Mouse (Mus musculus) lung, embryonic 14.5 days (tissue): ENCODE measurements at regions not wholly inside any gene's neighbourhood (a gene's known extent, or its start where the extent isn't known, plus 50 kb on each side); places are given as distances from the start of the nearest gene placed in this dataset.

Experiments
- ATAC-seq: fragments of 200-750 bp; cut with Nextera tagmentation; 2 replicates; pipeline ENCODE4 v1.8.0; 2017; ENCODE audit warnings: mild to moderate bottlenecking, moderate TSS enrichment, moderate library complexity; ENCODE audit not compliant: insufficient read depth
- DNase-seq: peaks from one replicate; pipeline ENCODE4 v3.0.0-alpha.2; 2015
- H3K27ac ChIP-seq: fragments of 300-500 bp; sonication (generic); 2 replicates; pipeline ENCODE4 v1.5.1; 2014; ENCODE audit warnings: low read depth, mild to moderate bottlenecking, moderate library complexity
- H3K27me3 ChIP-seq: fragments of 300-500 bp; sonication (generic); 2 replicates; pipeline ENCODE4 v1.6.1; 2014; ENCODE audit warnings: low read length, control low read depth; ENCODE audit not compliant: insufficient read depth
- H3K36me3 ChIP-seq: fragments of 300-500 bp; sonication (generic); 2 replicates; pipeline ENCODE4 v1.6.1; 2014; ENCODE audit warnings: control low read depth; ENCODE audit not compliant: insufficient read depth
- H3K4me1 ChIP-seq: fragments of 300-500 bp; sonication (generic); 2 replicates; pipeline ENCODE4 v1.6.1; 2014; ENCODE audit warnings: antibody characterized with exemption, control low read depth; ENCODE audit not compliant: insufficient read depth
- H3K4me2 ChIP-seq: fragments of 300-500 bp; sonication (generic); 2 replicates; pipeline ENCODE4 v1.6.1; 2014; ENCODE audit warnings: mild to moderate bottlenecking
- H3K4me3 ChIP-seq: fragments of 300-500 bp; sonication (generic); 2 replicates; pipeline ENCODE4 v1.5.1; 2014; ENCODE audit warnings: low read depth, low read length
- H3K9ac ChIP-seq: fragments of 300-500 bp; sonication (generic); 2 replicates; pipeline ENCODE4 v1.6.1; 2014
- H3K9me3 ChIP-seq: fragments of 300-500 bp; sonication (generic); 2 replicates; pipeline ENCODE4 v1.6.1; 2016; ENCODE audit warnings: low read depth, low read length, control low read depth
- CTCF ChIP-seq: IDR thresholded peaks from 2 replicates; pipeline ENCODE4 v1.5.1; 2016; ENCODE audit warnings: antibody characterized with exemption, low read depth
- WGBS: fragments of 180-500 bp; shearing (Covaris S2); extraction: QIAGEN DNeasy Blood & Tissue Kit; methylation state at CpG from one replicate; pipeline ENCODE4 v1.1.7; 2014; 5-methylcytosine and 5-hydroxymethylcytosine counted together

- Histone ChIP-seq H3K4me3 (no peak overlapping the region), H3K27ac (no peak overlapping the region), H3K36me3 (no peaks in the 10 kb centered on the region), H3K9me3 (no peaks in the 10 kb centered on the region), H3K9ac (no peak overlapping the region), H3K4me2 (no peak overlapping the region), H3K27me3 (no peaks in the 10 kb centered on the region), H3K4me1 (peaks cover 7% of the 10 kb centered on the region)
- TF ChIP-seq CTCF = no peak
- ATAC-seq = peak; percentile 17; the same call in 1 of the 2 replicates
- DNase-seq = peak; percentile 83
- WGBS = 40% methylated on average over 2 of the region's 2 CpGs
These were observed 84.2 kb downstream of the Ddx1 start for GRCm38 (mm10) chr12:13164791-13165190.

DNA sequence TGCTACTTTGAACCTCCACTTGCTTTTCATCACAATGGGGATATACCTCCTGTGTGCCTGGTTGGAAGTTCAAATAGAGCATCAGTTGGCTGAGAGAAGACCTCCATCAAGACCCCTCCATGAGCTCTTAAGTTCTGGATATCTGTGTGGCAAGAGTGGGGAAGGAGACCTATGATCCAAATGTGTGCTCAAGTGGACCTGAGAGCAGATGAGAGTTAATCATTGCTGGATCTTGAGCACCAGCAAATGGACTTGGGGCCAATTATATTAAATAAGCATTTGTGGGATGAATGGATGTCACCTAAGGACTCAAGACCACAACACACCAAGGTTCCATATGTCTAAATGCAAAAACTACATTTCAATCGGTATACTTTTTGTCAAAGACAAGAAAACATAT, 88.0 kb downstream of the Ddx1 start:
- 78% methylated on average over 1 of the region's 1 CpGs for WGBS
- Histone ChIP-seq H3K27ac (no peak overlapping the region), H3K27me3 (no peaks in the 10 kb centered on the region), H3K4me1 (peaks cover 7% of the 10 kb centered on the region), H3K9ac (no peak overlapping the region), H3K4me3 (no peak overlapping the region), H3K4me2 (no peak overlapping the region), H3K9me3 (no peaks in the 10 kb centered on the region), H3K36me3 (no peaks in the 10 kb centered on the region)
- DNase-seq (no peak), ATAC-seq (no peak)
- TF ChIP-seq CTCF = no peak

GRCm38 (mm10) chr12:13159346-13160055, 89.5 kb downstream of the Ddx1 start:
- Histone ChIP-seq H3K27ac (no peak overlapping the region), H3K9me3 (no peaks in the 10 kb centered on the region), H3K36me3 (no peaks in the 10 kb centered on the region), H3K4me2 (no peak overlapping the region), H3K27me3 (no peaks in the 10 kb centered on the region), H3K9ac (no peak overlapping the region), H3K4me1 (no peaks in the 10 kb centered on the region; the same call in 1 of the 2 replicates), H3K4me3 (no peak overlapping the region)
- no peak for TF ChIP-seq CTCF
- ATAC-seq (no peak), DNase-seq (no peak)

DNA sequence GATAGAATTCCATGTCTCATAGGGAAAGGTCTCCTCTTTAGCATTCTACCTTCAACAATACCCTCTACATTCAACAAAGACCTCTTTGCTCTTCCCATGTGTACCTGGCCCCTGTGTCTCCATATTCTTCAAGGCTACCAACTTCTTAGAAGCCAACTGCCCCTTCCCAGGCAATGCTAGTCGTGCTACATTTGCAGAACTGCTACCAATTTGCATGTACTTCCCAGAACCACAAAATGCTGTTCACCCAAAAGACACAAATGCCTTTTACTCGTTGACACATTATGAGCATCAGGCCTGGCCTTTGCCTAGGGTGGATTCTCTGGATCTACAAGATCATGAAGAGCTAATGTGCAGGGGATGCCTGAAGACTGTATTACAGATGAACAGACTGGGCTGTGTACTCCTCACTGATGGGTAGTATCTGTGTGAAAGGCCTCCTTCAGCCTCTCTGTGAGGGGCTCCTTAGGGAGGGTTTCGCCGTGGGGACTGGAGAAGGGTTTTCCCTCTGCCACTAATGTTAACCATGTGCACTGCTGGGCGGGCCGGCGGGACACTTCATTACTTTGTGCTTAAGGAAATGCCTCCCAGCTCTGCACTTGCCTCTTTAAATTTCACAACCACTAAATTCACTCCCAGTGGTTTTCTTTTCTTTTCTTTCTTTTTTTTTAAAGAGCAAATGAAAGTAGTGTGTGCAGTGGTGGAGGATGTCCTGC, 91.2 kb downstream of the Ddx1 start:
- Histone ChIP-seq H3K36me3 (no peaks in the 10 kb centered on the region), H3K9me3 (no peaks in the 10 kb centered on the region), H3K4me2 (no peak overlapping the region), H3K9ac (no peak overlapping the region), H3K27me3 (no peaks in the 10 kb centered on the region), H3K27ac (no peak overlapping the region), H3K4me3 (no peak overlapping the region), H3K4me1 (no peaks in the 10 kb centered on the region)
- TF ChIP-seq CTCF = no peak
- ATAC-seq (no peak), DNase-seq (no peak)
- 67% methylated on average over 7 of the region's 7 CpGs for WGBS

DNA sequence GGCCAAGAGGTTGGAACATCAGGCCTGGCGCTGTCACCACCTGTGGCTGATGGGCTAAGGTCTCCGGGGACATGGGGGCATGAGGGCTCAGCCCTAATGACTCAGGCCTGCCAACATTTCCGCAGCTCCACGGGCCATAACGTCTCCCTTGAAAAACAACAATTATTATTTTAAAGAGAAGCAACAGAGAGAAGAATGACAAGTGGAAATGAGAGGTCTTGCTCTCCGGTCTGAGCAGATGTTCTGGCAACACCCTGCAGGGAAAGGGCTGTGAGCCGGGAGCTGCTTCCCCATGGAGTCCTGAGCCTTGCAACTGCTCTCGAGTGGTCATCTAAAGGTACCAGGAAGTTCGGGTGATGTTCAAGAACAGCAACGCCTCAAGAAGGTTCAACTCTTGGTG, 91.9 kb downstream of the Ddx1 start:
- Histone ChIP-seq H3K4me2 (no peak overlapping the region), H3K27me3 (no peaks in the 10 kb centered on the region), H3K9ac (no peak overlapping the region), H3K36me3 (no peaks in the 10 kb centered on the region), H3K9me3 (no peaks in the 10 kb centered on the region), H3K4me1 (no peaks in the 10 kb centered on the region), H3K4me3 (no peak overlapping the region), H3K27ac (no peak overlapping the region)
- DNase-seq (no peak), ATAC-seq (no peak)
- 43% methylated on average over 10 of the region's 10 CpGs for WGBS
- no peak for TF ChIP-seq CTCF

GRCm38 (mm10) chr12:13150751-13151150, 98.3 kb downstream of the Ddx1 start:
- Histone ChIP-seq H3K36me3 (no peaks in the 10 kb centered on the region), H3K9ac (no peak overlapping the region), H3K4me1 (no peaks in the 10 kb centered on the region; the same call in 1 of the 2 replicates), H3K4me2 (no peak overlapping the region), H3K27ac (no peak overlapping the region), H3K4me3 (no peak overlapping the region), H3K27me3 (no peaks in the 10 kb centered on the region), H3K9me3 (no peaks in the 10 kb centered on the region)
- peak; percentile 68 for DNase-seq
- TF ChIP-seq CTCF = no peak
- WGBS = 40% methylated on average over 4 of the region's 4 CpGs
- ATAC-seq = no peak

DNA sequence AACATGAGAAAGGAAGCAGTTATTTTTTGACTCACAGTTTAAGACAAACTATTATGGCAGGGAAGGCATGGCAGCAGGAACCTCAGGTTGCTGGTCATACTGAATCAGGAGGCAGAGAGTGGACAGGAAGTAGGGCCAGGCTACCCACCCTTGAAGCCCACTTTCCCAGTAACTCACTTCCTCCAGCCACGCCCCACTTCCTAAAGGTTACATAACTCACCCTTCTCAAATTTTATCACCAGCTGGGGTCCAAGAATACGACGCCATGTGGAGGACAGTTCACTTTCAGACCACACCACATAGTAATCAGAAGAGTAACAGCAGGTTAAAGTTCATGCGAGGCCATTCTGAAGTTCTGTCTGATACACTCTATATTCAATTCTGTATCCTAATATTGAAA, 101.8 kb downstream of the Ddx1 start:
- no peak for TF ChIP-seq CTCF
- no peak overlapping the region for H3K27ac ChIP-seq
- peaks cover 14% of the 10 kb centered on the region for H3K4me1 ChIP-seq
- H3K36me3 ChIP-seq = no peaks in the 10 kb centered on the region
- H3K4me2 ChIP-seq = no peak overlapping the region
- DNase-seq = no peak
- H3K9ac ChIP-seq = no peak overlapping the region
- no peak for ATAC-seq
- 63% methylated on average over 4 of the region's 4 CpGs for WGBS
- H3K27me3 ChIP-seq = no peaks in the 10 kb centered on the region
- no peak overlapping the region for H3K4me3 ChIP-seq
- H3K9me3 ChIP-seq = no peaks in the 10 kb centered on the region
